Comparison of ENCODE assay signal across 8 mouse cellular contexts in the genomic region with DNA sequence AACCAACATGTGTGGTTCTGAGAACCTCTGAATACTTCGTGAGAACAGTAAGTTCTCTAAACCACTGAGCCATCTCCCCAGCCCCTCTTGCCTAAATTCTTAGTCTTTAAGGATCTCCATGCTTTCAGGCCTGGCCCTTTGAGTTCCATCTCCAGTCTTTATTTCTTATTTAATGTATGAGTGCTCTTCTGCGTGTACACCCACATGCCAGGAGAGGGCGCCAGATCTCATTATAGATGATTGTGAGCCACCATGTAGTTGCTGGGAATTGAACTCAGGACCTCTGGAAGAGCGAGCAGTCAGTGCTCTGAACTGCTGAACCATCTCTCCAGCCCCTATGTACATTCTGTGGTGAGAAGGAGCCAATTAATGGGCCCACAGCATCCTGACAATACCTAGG. TPM values are rescaled to one million over a fixed set of nuclear protein-coding genes. Genes with fewer than 3 reads are reported as not detected.
DNase-seq lines count a peak whose midpoint lies in the region; ATAC-seq lines count a peak whose summit lies in the region.

No protein-coding gene starts in this region.

- H3K9ac ChIP-seq in liver, embryonic 12.5 days = no peak overlapping the region
- H3K9ac ChIP-seq in embryonic facial prominence, embryonic 14.5 days (ENCODE audit: low read depth, low read length) = no peak overlapping the region

- no peak for ATAC-seq in liver, embryonic 12.5 days
- no peak for ATAC-seq in embryonic facial prominence, embryonic 14.5 days (ENCODE audit: low read depth)
- ATAC-seq in megakaryocyte progenitor cell, adult 5-6 weeks (replicated peaks; ENCODE audit: poor library complexity) = 0 out of 2 replicates have a peak, but pooled peaks have one; percentile 29

- H3K36me3 ChIP-seq in liver, embryonic 12.5 days = peaks cover 29% of the 10 kb centered on the region
- H3K36me3 ChIP-seq in embryonic facial prominence, embryonic 14.5 days (ENCODE audit: control insufficient read depth, insufficient read depth, low read length) = peaks cover 33% of the 10 kb centered on the region

- no peaks in the 10 kb centered on the region for H3K9me3 ChIP-seq in liver, embryonic 12.5 days (replicated peaks)
- H3K9me3 ChIP-seq in embryonic facial prominence, embryonic 14.5 days (ENCODE audit: control insufficient read depth, low read length) = no peaks in the 10 kb centered on the region

- H3K4me2 ChIP-seq in liver, embryonic 12.5 days = no peak overlapping the region
- no peak overlapping the region for H3K4me2 ChIP-seq in embryonic facial prominence, embryonic 14.5 days (ENCODE audit: low read depth, low read length)

- no peak overlapping the region for H3K4me3 ChIP-seq in liver, embryonic 12.5 days
- H3K4me3 ChIP-seq in embryonic facial prominence, embryonic 14.5 days (ENCODE audit: low read depth, low read length) = no peak overlapping the region

- H3K27ac ChIP-seq in liver, embryonic 12.5 days = no peak overlapping the region
- H3K27ac ChIP-seq in embryonic facial prominence, embryonic 14.5 days (replicated peaks; ENCODE audit: low read depth, low read length) = no peak overlapping the region

- peak; percentile 21 for DNase-seq in cerebellum, adult 11 months
- DNase-seq in cerebellum, postnatal 4 days (ENCODE audit: low spot score in 2 of 2) = no peak
- peak; percentile 62 for DNase-seq in liver
- peak; percentile 23 for DNase-seq in embryonic facial prominence, embryonic 14.5 days (ENCODE audit: low spot score)
- no peak for DNase-seq in adrenal gland, postnatal 10 days
- no peak for DNase-seq in ovary, postnatal 36 days (ENCODE audit: low spot score)

- peaks cover 12% of the 10 kb centered on the region; the same call in 1 of the 2 replicates for H3K27me3 ChIP-seq in liver, embryonic 12.5 days (replicated peaks)
- no peaks in the 10 kb centered on the region for H3K27me3 ChIP-seq in embryonic facial prominence, embryonic 14.5 days (replicated peaks; ENCODE audit: control insufficient read depth, insufficient read depth, low read length)

- WGBS in liver, embryonic 12.5 days (ENCODE audit: insufficient replicate concordance) = 43% methylated on average over 4 of the region's 4 CpGs
- WGBS in embryonic facial prominence, embryonic 14.5 days = 51% methylated on average over 4 of the region's 4 CpGs

- H3K4me1 ChIP-seq in liver, embryonic 12.5 days = peaks cover 34% of the 10 kb centered on the region
- peaks cover 12% of the 10 kb centered on the region for H3K4me1 ChIP-seq in embryonic facial prominence, embryonic 14.5 days (ENCODE audit: control insufficient read depth, insufficient read depth, low read length)

RNA-seq across cellular contexts. Expression of a gene that starts 2.1 kb away (rescaled TPM):
- 43.4 and 44.0 TPM in 2 replicates for polyA plus RNA-seq in liver, embryonic 12.5 days (2016; fragmentation: Nextera tagmentation; extraction: Ambion mirVana)
- polyA plus RNA-seq in embryonic facial prominence, embryonic 14.5 days (2014; fragmentation: Nextera tagmentation; extraction: Ambion mirVana) = 68.6 and 78.9 TPM in 2 replicates
- total RNA-seq in megakaryocyte progenitor cell, adult 5-6 weeks (2015) = 10.6 and 11.8 TPM in 2 replicates
- 11.2 and 13.0 TPM in 2 replicates for total RNA-seq in megakaryocyte progenitor cell, adult 5-6 weeks (2017)
- total RNA-seq in adrenal gland, postnatal 10 days (2021) = 10 to 100 TPM; 65.6 to 67.0 TPM

RNA-seq across cellular contexts. Expression of a gene that starts 2.1 kb away (rescaled TPM):
- polyA plus RNA-seq in liver, embryonic 12.5 days (2016; fragmentation: Nextera tagmentation; extraction: Ambion mirVana) = 9.4 and 9.5 TPM in 2 replicates
- 10.9 and 12.3 TPM in 2 replicates for polyA plus RNA-seq in embryonic facial prominence, embryonic 14.5 days (2014; fragmentation: Nextera tagmentation; extraction: Ambion mirVana)
- 3.5 and 5.6 TPM in 2 replicates for total RNA-seq in megakaryocyte progenitor cell, adult 5-6 weeks (2015)
- 1.3 and 3.9 TPM in 2 replicates for total RNA-seq in megakaryocyte progenitor cell, adult 5-6 weeks (2017)
- 1 to 10 TPM; 8.0 to 8.7 TPM for total RNA-seq in adrenal gland, postnatal 10 days (2021)

RNA-seq across cellular contexts. Expression of a gene that starts 39.7 kb away (rescaled TPM):
- polyA plus RNA-seq in liver, embryonic 12.5 days (2016; fragmentation: Nextera tagmentation; extraction: Ambion mirVana) = 166 and 184 TPM in 2 replicates
- polyA plus RNA-seq in embryonic facial prominence, embryonic 14.5 days (2014; fragmentation: Nextera tagmentation; extraction: Ambion mirVana) = 92.5 and 99.5 TPM in 2 replicates
- 150 and 154 TPM in 2 replicates for total RNA-seq in megakaryocyte progenitor cell, adult 5-6 weeks (2015)
- total RNA-seq in megakaryocyte progenitor cell, adult 5-6 weeks (2017) = 72.2 and 75.9 TPM in 2 replicates
- 10 to 100 TPM; 55.0 to 56.4 TPM for total RNA-seq in adrenal gland, postnatal 10 days (2021)

RNA-seq across cellular contexts. Expression of a gene that starts 39.8 kb away (rescaled TPM):
- 27.1 and 27.8 TPM in 2 replicates for polyA plus RNA-seq in liver, embryonic 12.5 days (2016; fragmentation: Nextera tagmentation; extraction: Ambion mirVana)
- 14.1 and 15.3 TPM in 2 replicates for polyA plus RNA-seq in embryonic facial prominence, embryonic 14.5 days (2014; fragmentation: Nextera tagmentation; extraction: Ambion mirVana)
- 19.2 and 19.8 TPM in 2 replicates for total RNA-seq in megakaryocyte progenitor cell, adult 5-6 weeks (2015)
- total RNA-seq in megakaryocyte progenitor cell, adult 5-6 weeks (2017) = 30.3 and 42.6 TPM in 2 replicates
- 10 to 100 TPM; 37.2 to 47.6 TPM for total RNA-seq in adrenal gland, postnatal 10 days (2021)

RNA-seq across cellular contexts. Expression of a gene that starts 39.8 kb away (rescaled TPM):
- 54.7 and 55.1 TPM in 2 replicates for polyA plus RNA-seq in liver, embryonic 12.5 days (2016; fragmentation: Nextera tagmentation; extraction: Ambion mirVana)
- 72.4 and 77.5 TPM in 2 replicates for polyA plus RNA-seq in embryonic facial prominence, embryonic 14.5 days (2014; fragmentation: Nextera tagmentation; extraction: Ambion mirVana)
- total RNA-seq in megakaryocyte progenitor cell, adult 5-6 weeks (2015) = 63.6 and 83.1 TPM in 2 replicates
- total RNA-seq in megakaryocyte progenitor cell, adult 5-6 weeks (2017) = 41.7 and 46.1 TPM in 2 replicates
- total RNA-seq in adrenal gland, postnatal 10 days (2021) = 100 to 1,000 TPM; 104 to 136 TPM

Comparison
In these comparisons a context has a peak if more than half of its experiments do, and no peak if none do; other contexts are left out.
1. DNase-seq: peak in cerebellum, adult 11 months (single experiment), liver (single experiment) and embryonic facial prominence, embryonic 14.5 days (single experiment); none in cerebellum, postnatal 4 days (0 of 2), adrenal gland, postnatal 10 days (single experiment) and ovary, postnatal 36 days (single experiment).
2. RNA of a gene that starts 2.1 kb away (total RNA-seq): 65.6 to 67.0 TPM in adrenal gland, postnatal 10 days; 10.6 to 13.0 TPM in megakaryocyte progenitor cell, adult 5-6 weeks; every median in the first group is over 4 times any median in the second.